Mouse (Mus musculus): ENCODE measurements at regions not wholly inside any gene's neighbourhood (a gene's known extent, or its start where the extent isn't known, plus 50 kb on each side); places are given as distances from the start of the nearest gene placed in this dataset.

DNA sequence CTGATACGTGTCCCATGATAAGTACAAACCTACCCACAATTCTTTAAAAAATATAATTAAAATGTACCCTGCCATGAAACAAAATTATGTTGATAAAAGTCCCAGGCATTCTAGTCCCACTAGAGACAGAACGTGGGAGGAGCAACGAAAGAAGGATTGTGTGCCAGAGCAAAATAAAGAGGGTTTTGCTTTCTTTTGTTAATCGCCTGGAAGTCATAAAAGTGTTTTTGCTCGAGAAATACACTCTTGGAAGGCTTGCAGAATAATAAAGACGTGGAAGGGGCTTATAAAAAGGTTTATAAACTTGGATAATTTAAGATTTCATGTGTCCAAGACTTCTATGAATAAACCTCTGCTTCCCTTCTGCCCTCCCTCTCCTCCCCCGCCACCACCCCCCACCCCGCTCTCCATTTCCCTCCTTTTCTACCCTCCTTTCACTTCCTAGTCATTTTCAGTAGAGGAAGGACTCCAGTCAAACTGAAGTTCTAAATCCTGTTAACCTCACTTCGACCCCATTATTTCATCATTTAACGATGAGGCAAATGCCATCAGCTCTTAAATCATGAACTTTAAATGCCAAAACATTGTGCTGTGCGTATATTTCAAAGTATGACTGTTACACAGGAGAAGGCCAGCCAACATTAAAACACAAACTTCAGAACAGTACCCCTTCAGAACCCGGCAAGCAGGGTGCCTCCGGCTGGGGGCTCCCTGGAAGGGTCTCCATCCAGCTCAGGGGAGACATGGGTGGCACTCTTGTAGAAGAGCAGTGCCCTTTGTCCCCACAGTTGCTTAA is 54.8 kb upstream of the Cep85l start:
- DNase-seq (ENCODE audit: low spot score), result no peak

DNA sequence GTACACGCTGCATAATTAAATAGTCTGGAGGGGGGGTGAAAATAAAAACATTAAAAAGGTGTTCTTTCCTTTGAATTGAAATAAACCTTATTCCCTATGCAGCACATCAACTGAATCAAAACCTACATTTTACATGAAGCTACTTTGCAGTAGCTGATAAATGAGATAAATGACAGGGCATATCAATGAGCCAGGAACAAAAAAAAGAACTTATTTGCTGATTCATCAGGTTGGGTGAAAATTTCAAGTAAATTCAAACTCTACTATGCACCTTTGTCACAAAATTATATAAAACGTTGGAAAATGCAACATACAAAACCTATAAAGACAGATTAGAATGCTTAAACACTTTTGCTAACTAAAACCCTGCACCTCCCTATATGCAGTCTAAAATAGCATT is 53.0 kb upstream of the Cep85l start:
- no peak for DNase-seq (ENCODE audit: low spot score)

DNA sequence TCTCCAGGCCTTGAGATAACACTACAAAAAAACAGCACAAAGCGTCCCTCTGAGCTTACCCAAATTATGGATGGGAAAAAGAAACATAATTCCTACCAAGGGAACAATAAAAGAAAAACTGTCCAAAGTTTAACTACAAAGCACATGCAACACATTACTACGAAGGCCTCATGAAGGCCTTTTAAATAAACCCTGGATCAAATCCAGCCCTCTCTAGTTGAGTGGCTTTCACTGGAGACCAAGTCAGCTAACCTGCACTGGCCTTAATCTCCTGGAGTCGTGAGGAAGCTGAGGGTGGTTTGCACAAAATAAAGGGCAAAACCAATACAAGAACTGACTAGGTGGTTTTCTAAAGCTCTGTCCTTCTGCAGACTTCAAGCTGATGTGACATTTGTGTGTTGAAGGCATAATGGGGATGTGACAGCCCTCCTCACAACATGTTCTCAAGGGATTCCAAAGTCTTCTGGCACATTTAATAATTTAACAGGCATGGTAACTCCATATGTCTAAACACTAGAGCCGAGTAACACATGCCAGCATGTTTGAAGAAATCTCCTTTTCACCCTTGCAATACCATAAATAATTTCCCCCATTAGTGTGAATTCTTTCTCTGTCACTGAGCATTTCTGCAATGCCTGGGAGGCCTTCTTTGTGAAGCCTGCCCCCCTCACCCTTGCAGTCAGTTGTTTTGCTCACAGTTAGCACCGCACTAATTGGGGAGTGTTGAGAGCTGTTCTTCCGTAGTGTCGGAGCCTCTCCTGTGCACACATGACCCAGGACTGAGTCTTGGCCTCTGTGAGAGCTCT is 50.0 kb upstream of the Cep85l start:
- DNase-seq (ENCODE audit: low spot score), result no peak
